Mouse (Mus musculus) thymus, postnatal 25 days (tissue): Measurements from ENCODE around the gene Ttc7.
"Not testable (repeated sequence)": the region's sequence is repeated elsewhere in the genome, so short reads cannot be mapped to it uniquely, and the experiment has no call there.

Experiments used
- DNase-seq: peaks from one replicate; pipeline ENCODE4 v3.0.0; 2022

The Ttc7 gene

GRCm38 (mm10) chr17:87286481-87287143, 3.9 kb downstream of the Ttc7 start:
- DNase-seq = peak; percentile 37

DNA sequence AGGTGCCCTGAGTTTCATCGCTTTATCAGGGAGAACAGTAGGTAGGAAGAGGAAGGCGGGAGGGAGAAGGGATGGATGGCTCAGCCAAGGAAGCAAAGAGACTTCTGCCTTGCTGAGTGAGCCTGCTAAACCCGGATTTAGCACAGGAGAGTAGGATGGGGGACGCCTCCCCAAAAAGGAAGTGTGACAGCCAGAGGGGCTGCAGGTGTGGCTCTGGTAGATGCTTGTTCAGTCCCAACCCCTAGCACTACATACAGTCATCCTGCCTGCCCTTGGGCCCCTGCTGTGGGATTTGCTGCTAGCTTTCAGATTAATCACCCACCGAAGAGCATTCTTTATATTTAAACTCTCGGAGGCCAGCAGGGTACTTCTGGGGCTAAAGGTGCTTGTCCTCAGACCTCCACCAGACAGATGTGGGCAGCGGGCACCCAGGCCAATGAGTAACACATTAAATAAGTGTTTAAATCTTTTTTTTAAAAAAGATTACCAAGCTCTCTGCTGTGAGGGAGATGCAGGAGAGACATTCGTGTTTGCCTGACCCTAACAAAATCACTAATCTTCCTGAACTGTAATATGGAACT, 4.6 kb downstream of the Ttc7 start:
- DNase-seq = peak; percentile 45

GRCm38 (mm10) chr17:87288131-87288530, 5.4 kb downstream of the Ttc7 start:
- DNase-seq = no peak

DNA sequence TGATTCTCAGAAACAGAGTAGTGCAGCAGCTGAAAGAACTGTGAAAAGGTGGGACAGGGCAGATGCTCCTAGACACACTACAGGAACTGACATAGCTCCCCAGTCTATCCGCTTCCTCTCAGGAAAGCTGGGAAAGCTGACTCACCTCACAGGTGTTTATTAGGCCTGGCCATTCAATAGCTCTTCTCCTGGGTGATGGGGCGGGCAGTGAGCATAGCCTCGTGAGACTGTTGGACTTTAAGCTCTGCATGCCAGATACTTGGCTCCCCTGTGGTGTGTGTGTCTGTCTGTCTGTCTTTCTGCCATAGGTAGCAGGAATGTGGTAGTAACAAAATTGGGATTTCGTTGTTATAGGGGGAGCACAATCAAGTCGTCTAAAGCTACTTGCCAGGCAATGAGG, 6.7 kb downstream of the Ttc7 start:
- no peak for DNase-seq

- DNase-seq = no peak
Observed at GRCm38 (mm10) chr17:87291037-87291436, 8.4 kb downstream of the Ttc7 start.

GRCm38 (mm10) chr17:87291782-87292181, 9.1 kb downstream of the Ttc7 start:
- no peak for DNase-seq

DNA sequence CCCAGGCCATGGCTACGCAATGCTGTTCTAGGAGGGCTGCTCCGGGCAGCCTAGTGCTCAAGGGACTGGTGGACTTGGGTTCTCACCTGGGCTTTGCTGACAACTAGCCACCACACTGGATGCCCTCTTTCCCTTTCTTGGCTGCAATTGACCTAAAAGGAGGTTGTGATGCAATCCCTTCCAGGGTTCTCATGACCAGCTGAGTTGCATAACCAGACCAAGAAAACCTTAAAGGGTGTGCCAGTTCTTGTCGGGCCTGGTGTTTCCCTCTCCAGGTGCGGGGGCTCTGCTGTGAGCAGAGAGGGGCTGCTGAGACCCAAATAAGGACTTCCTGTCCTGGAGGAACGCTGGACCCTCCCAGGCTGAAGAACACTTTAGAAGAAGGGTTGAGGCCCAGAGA, 10.4 kb downstream of the Ttc7 start:
- no peak for DNase-seq

- DNase-seq = no peak
Observed at GRCm38 (mm10) chr17:87295738-87296137, 13.1 kb downstream of the Ttc7 start.

- not testable (repeated sequence) for DNase-seq
Observed at GRCm38 (mm10) chr17:87296701-87297100, 14.0 kb downstream of the Ttc7 start.

DNA sequence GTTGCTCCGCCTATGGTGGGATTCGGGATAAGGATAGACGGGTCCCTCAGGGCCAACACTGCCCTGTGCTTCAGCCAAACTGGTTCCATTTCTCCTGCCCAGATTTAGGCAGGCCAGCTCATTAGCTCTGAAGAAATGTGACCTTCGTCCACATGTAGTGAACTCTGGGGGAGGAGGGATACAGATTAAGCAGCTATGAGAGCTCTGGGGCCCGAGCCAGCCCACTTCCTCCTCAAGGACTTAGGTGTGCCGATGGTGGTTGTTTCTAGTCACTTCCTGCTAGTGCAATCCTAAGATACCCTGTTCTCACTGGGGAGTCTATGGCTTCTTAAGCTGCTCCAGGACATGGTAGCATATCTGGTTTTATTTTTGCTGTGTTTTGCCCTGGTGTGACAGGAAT, 16.3 kb downstream of the Ttc7 start:
- DNase-seq = peak; percentile 46

DNA sequence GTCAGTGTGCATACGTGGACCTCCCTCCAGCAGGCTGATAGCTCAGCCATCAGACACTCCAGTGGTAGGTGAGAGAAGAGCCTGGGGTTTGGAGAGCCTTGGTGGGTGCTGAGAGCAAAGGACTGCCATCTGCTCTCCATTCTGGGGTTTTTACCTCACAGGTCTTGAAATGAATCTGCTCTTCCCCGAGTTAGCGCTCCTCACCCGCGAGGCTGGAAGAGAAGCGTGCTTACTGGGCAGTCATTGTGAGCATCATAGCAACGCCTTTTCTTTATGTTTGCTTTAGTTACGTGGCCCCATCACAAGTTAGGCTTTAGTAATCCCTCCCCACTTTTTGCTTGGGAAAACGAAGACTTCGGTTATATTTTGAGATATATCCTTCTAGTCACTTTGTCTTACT, 17.7 kb downstream of the Ttc7 start:
- DNase-seq = no peak

GRCm38 (mm10) chr17:87301607-87302006, 18.9 kb downstream of the Ttc7 start:
- DNase-seq = not testable (repeated sequence)

DNA sequence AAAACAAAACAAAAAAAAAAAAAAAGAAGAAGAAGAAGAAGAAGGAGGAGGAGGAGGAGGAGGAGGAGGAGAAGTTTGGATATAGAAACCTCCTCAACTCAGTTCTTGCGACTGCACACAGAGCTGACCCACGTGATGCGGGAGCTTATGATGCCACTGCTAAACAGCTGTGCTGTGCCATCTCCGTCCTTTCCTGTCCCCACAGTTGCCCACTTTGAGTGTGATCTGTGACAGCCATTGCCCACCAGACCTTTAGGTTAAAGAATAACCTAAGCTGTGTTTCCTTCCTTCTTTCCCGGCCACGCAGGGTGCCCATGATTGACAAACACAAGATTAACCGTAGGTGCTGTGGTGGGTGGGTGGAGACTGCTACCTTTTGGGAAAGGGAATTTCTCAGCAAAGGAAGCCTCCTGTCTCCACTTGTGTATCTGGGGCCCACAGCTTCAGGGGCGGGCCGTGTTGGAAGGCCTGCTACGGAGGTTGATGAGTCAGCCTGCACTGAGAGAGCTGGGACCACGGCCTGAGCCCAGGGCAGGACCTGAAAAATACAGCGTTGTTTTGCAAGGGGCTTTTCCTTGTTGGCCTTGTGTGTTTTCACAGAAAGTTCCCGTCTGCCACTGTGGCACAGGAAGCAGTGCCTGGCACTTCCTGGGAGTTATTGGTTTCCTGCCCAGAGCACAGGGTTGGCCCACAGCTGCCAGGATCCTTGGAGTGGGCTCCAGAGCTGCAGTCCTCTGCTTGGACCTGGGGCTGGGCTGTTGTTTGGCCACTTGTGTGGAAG, 19.5 kb downstream of the Ttc7 start:
- no peak for DNase-seq

GRCm38 (mm10) chr17:87304151-87304894, 21.6 kb downstream of the Ttc7 start:
- no peak for DNase-seq

- no peak for DNase-seq
Observed at GRCm38 (mm10) chr17:87305065-87305464, 22.4 kb downstream of the Ttc7 start.

DNA sequence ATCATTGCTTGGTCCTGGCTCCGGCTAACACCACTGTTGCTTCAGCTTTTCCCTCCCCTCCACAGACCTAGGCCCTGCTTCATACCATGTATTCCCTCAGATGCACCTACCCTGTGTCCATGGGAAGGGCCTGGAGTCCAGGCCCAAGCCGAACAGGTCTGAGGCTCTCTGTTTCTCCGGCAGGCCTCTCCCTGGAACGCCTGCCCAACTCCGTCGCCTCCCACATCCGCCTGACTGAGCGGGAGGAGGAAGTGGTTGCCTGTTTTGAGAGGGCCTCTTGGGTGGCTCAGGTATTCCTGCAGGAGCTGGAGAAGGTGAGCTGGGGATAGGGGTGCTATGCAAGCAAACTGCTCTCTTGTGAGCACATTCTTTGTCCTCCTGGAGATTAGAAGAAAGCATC, 24.1 kb downstream of the Ttc7 start:
- no peak for DNase-seq

DNA sequence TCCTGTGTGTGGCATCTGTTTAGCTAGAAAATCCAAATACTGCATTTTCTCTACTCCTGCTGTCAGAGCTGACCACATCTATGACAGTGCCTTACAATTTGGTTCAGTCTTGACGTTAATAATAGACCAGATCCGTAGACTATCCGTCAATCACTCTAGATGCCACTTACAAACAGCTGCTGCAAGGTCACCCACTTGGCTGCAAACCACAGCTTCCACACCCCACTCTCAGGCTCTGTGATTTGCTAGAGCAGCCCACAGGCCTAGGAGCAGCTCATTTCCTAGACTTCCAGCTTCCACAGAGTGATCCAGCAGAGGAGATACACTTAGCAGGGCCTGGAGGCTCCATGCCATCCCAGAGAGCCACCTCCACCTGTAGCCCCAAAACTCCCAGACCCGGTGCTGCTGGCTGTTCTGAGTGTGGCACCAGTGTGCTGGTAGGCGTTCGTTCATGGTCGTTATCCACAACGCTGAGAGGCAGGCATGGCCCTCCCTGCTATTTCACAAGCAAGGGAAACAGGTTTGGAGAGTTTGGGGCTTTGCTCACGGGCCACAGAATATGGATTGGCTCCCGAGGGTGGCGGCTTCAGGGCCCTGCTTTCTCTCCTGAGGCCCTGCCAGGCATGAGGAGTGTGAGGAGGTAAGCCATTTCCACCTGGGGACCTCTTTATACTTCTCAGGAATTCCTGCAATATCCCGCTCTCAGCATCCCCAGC, 26.5 kb downstream of the Ttc7 start:
- no peak for DNase-seq

DNA sequence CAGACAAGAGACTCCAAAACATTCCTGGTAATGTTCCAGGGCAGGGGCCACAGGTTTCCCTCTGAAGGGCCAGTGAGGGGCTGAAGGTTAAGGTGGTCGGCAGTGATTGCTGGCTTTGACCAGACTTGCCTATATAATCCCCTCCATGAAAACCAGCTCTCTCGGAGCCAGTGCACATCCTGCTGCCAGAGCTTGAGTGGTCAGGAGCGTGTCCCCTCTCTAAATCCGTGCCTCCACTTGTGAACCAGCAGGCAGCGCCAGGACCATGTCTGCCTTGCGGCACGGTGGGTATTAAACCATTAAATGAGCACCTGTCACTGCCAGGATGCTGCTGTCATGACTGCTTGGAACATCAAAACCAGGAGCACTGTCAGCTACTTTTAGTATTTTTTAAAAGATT, 27.8 kb downstream of the Ttc7 start:
- DNase-seq = no peak

GRCm38 (mm10) chr17:87312351-87312750, 29.7 kb downstream of the Ttc7 start:
- DNase-seq = no peak

DNA sequence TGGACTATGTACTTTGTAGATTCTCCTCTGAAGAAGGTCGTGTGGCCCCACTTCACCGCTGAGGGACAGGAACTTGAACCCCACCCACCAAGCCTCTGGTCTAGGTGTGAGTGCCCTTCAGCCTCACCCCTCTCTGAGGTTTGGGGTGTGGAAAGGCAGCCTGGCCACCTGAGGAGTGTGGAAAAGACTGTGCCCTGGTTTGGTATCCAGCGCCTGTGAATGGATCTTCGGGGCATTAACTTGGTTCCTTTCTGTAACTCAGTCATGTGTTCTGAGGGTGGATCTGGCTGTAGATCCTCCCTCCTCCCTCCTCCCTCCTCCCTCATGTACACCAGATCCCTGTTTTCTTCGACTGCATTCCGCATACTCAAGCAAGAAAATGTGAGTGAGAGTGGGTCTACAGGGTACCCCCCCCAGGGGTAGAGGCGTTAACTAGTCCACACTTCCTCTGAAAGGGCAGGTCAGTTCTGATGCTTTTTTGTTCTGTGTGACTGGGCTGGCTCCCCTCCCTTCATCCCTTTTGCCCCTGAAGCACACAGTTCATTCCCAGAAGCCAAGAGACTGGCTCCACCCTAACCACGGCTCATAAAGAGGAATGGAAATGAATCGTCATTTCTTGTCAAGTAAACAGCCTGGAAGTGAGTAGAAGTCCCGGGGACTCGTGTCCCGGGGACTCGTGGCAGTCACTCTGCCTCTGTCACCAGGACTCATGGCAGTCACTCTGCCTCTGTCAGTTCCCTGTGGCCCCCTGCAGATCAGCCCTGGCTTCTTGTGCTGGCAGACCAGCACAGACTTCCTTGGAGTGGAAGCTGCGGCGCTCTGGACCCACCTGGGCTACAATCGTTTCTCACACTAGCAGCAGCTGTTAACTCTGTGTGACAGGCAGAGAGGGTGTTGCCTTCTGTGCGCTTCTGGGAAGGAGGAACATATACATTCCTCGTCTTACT, 30.5 kb downstream of the Ttc7 start:
- DNase-seq = no peak

DNA sequence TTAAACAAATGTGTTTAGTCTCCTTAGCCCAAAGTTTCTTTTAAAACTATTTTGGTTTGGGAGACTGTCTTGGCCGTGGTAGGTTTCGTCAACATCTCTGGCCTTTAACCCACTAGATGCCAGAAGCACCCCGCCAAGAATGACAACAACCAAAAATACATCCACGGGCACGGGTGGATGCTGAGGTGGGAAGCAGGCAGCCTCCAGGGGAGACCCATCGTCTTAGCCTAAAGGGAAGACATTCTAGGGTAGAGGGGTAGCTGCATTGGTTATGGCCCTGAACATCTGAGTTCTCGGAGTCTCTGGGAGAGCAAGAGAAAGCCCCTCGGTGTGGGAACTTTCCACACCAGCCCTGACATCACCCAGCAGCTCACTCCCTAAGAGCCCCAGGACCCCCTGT, 31.4 kb downstream of the Ttc7 start:
- no peak for DNase-seq

- peak; percentile 49 for DNase-seq
Observed at GRCm38 (mm10) chr17:87314530-87314946, 31.9 kb downstream of the Ttc7 start.
